Mouse (Mus musculus): Measurements from ENCODE around the gene Olfr686.

GRCm38 (mm10) chr7:105214761-105215160, 7.5 kb upstream of the Olfr686 start:
- TF ChIP-seq HCFC1 (IDR thresholded peaks at IDR 0.05; ENCODE audit: borderline replicate concordance, insufficient read depth, low read length): no peak
- TF ChIP-seq ZC3H11A (IDR thresholded peaks at IDR 0.05; ENCODE audit: borderline replicate concordance, low read depth, low read length): no peak
- no peak for TF ChIP-seq ZNF384 (IDR thresholded peaks at IDR 0.05; ENCODE audit: low read depth, low read length)
- TF ChIP-seq MAFK (IDR thresholded peaks at IDR 0.05; ENCODE audit: insufficient read depth, low read depth, low read length): no peak
